ENCODE assay signal across 17 mouse cellular contexts in genomic region chr11:117671626-117672025, GRCm38 (mm10).
"Had no signal": no experiment of that assay in that cellular context is flagged by ENCODE, and none has a peak within 500 bp of the region (broad histone marks: within the 10 kb centered on the region; RNA-seq: fewer than 3 reads in every experiment).

No protein-coding gene starts in this region.

- DNase-seq: kidney, adult 11 months; kidney, adult 8-10 months; kidney, postnatal 10 days; kidney, postnatal 36 days; layer of hippocampus, postnatal 36 days; liver, embryonic 13.5 days; lung, adult 2 months; right cerebral cortex, adult 18-20 months; right cerebral cortex, postnatal 14 days; right cerebral cortex, postnatal 4 days; thymus, postnatal 4 days had no signal

- H3K4me2 ChIP-seq: kidney, embryonic 15.5 days; liver, embryonic 13.5 days; midbrain, embryonic 13.5 days; neural tube, embryonic 12.5 days; neural tube, embryonic 15.5 days had no signal

- H3K9ac ChIP-seq: kidney, embryonic 15.5 days; liver, embryonic 13.5 days; midbrain, embryonic 13.5 days; neural tube, embryonic 12.5 days; neural tube, embryonic 15.5 days had no signal

- ATAC-seq: midbrain, embryonic 13.5 days had no signal

- H3K27me3 ChIP-seq: kidney, embryonic 15.5 days; liver, embryonic 13.5 days; midbrain, embryonic 13.5 days; neural tube, embryonic 12.5 days; neural tube, embryonic 15.5 days had no signal

- H3K9me3 ChIP-seq: kidney, embryonic 15.5 days; liver, embryonic 13.5 days; midbrain, embryonic 13.5 days; neural tube, embryonic 15.5 days had no signal

- H3K36me3 ChIP-seq: kidney, embryonic 15.5 days; midbrain, embryonic 13.5 days; neural tube, embryonic 12.5 days; neural tube, embryonic 15.5 days had no signal

- H3K4me3 ChIP-seq: kidney, embryonic 15.5 days; left cerebral cortex, adult 2 months; liver, embryonic 13.5 days; midbrain, embryonic 13.5 days; neural tube, embryonic 12.5 days; neural tube, embryonic 15.5 days had no signal

- H3K27ac ChIP-seq: kidney, embryonic 15.5 days; left cerebral cortex, adult 2 months; liver, embryonic 13.5 days; macrophage; midbrain, embryonic 13.5 days; neural tube, embryonic 12.5 days; neural tube, embryonic 15.5 days had no signal
